Mouse (Mus musculus): ENCODE results near the gene Cpt1b.

DNA sequence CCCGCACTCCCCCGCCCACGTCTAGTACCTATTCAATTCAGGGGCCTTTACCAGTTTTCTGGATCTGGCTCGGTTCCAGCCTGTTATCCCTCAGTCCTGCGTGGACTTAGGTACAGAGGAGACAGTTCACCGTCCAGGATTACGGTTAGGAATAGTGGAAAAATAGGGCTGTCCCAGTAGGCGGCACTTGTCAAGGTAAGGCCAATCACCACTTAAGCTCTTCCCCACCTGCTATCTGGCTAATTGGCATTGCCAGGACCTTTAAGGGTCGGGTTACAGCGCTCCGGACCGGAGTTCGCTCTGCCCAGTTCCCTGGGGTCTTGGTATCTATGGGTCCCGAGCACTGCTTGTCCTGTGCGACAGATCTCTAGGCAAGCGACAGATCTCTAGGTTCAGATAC is 48.7 kb downstream of the Cpt1b start, which contains the start of gene Tymp:
- TF ChIP-seq POLR2A (IDR thresholded peaks at IDR 0.05; ENCODE audit: low read depth, low read length) (peak; percentile 45; the same call in 1 of the 2 replicates), CTCF (IDR thresholded peaks at IDR 0.05; ENCODE audit: extremely low read depth, insufficient read length, insufficient replicate concordance, low read depth, low read length) (no peak)
